Mouse (Mus musculus): ENCODE data around the gene Xylb. TPM values are rescaled to one million over a fixed set of nuclear protein-coding genes. Genes with fewer than 3 reads are reported as not detected.

The Xylb gene
- total RNA-seq (2021), result under 1 TPM; 0.13 to 0.14 TPM
- long read RNA-seq, experiment 1, result 0 reads
- long read RNA-seq, experiment 2, result 0 reads

- H3K4me3 ChIP-seq, result peak within 1 kb of the TSS; percentile 74
- peak; percentile 95 for DNase-seq
- intact Hi-C loops (cut with DNase I), result loop anchor here (1.0 to 2.0 kb wide), 2 partner anchors 43 to 73 kb away; no protein-coding TSS in a partner anchor
- peak within 1 kb of the TSS; percentile 66 for H3K27ac ChIP-seq
- TF ChIP-seq CTCF (IDR thresholded peaks at IDR 0.05), result peak; percentile 86
These were observed at the start of gene Xylb for GRCm38 (mm10) chr9:119357331-119358057. TSS of gene Xylb (plus strand) at chr9:119357381.

- no peak for DNase-seq
- intact Hi-C loops (cut with DNase I), result no loop called here
- Histone ChIP-seq H3K4me3 (no peak overlapping the region), H3K27ac (peak overlapping the region; percentile 6)
- TF ChIP-seq CTCF (IDR thresholded peaks at IDR 0.05), result no peak
These were observed 48.1 kb upstream of the Xylb start for GRCm38 (mm10) chr9:119309067-119309466.

- TF ChIP-seq CTCF (IDR thresholded peaks at IDR 0.05), result no peak
- DNase-seq, result no peak
- Histone ChIP-seq H3K27ac (peak overlapping the region; percentile 80), H3K4me3 (no peak overlapping the region)
- intact Hi-C loops (cut with DNase I), result no loop called here
These were observed 44.1 kb upstream of the Xylb start for GRCm38 (mm10) chr9:119313096-119313495.

GRCm38 (mm10) chr9:119318891-119319290 lies 38.3 kb upstream of the Xylb start:
- DNase-seq, result no peak
- intact Hi-C loops (cut with DNase I), result no loop called here
- no peak overlapping the region for H3K4me3 ChIP-seq
- TF ChIP-seq CTCF (IDR thresholded peaks at IDR 0.05), result no peak
- H3K27ac ChIP-seq, result no peak overlapping the region

- H3K27ac ChIP-seq, result peak overlapping the region; percentile 99
- no peak for DNase-seq
- H3K4me3 ChIP-seq, result peak overlapping the region; percentile 83
- no peak for TF ChIP-seq CTCF (IDR thresholded peaks at IDR 0.05)
- intact Hi-C loops (cut with DNase I), result no loop called here
These were observed 36.7 kb upstream of the Xylb start for GRCm38 (mm10) chr9:119320446-119320845.

- no peak for TF ChIP-seq CTCF (IDR thresholded peaks at IDR 0.05)
- peak overlapping the region; percentile 99 for H3K27ac ChIP-seq
- DNase-seq, result no peak
- H3K4me3 ChIP-seq, result peak overlapping the region; percentile 83
- intact Hi-C loops (cut with DNase I), result no loop called here
These were observed 36.2 kb upstream of the Xylb start for GRCm38 (mm10) chr9:119320946-119321345.

- Histone ChIP-seq H3K27ac (peak overlapping the region; percentile 99), H3K4me3 (peak overlapping the region; percentile 83)
- TF ChIP-seq CTCF (IDR thresholded peaks at IDR 0.05), result no peak
- intact Hi-C loops (cut with DNase I), result loop anchor here (2.0 kb wide), 1 partner anchor 19 kb away; the partner anchor contains the start of gene Myd88
- no peak for DNase-seq
These were observed 35.6 kb upstream of the Xylb start for GRCm38 (mm10) chr9:119321392-119322229.

- intact Hi-C loops (cut with DNase I), result loop anchor here (2.0 kb wide), 1 partner anchor 18 kb away; the partner anchor contains the start of gene Myd88
- H3K4me3 ChIP-seq, result peak within 1 kb of the TSS; percentile 83
- H3K27ac ChIP-seq, result peak within 1 kb of the TSS; percentile 99
- peak; percentile 99 for DNase-seq
- peak; percentile 71 for TF ChIP-seq CTCF (IDR thresholded peaks at IDR 0.05)
These were observed 34.6 kb upstream of the Xylb start, which contains the start of gene Oxsr1 for GRCm38 (mm10) chr9:119322289-119323259. TSS of gene Oxsr1 (minus strand) at chr9:119322427.

GRCm38 (mm10) chr9:119323260-119323645 lies 33.9 kb upstream of the Xylb start:
- TF ChIP-seq CTCF (IDR thresholded peaks at IDR 0.05), result no peak
- Histone ChIP-seq H3K4me3 (peak overlapping the region; percentile 83), H3K27ac (peak overlapping the region; percentile 99)
- no peak for DNase-seq
- intact Hi-C loops (cut with DNase I), result loop anchor here (2.0 kb wide), 1 partner anchor 18 kb away; the partner anchor contains the start of gene Myd88

GRCm38 (mm10) chr9:119324130-119324529 lies 33.1 kb upstream of the Xylb start:
- intact Hi-C loops (cut with DNase I), result no loop called here
- no peak for TF ChIP-seq CTCF (IDR thresholded peaks at IDR 0.05)
- Histone ChIP-seq H3K4me3 (no peak overlapping the region), H3K27ac (peak overlapping the region; percentile 99)
- DNase-seq, result no peak

- Histone ChIP-seq H3K27ac (no peak overlapping the region), H3K4me3 (no peak overlapping the region)
- no peak for DNase-seq
- no peak for TF ChIP-seq CTCF (IDR thresholded peaks at IDR 0.05)
- intact Hi-C loops (cut with DNase I), result no loop called here
These were observed 28.7 kb upstream of the Xylb start for GRCm38 (mm10) chr9:119328488-119328887.
